Mouse (Mus musculus) midbrain, postnatal 0 days (tissue): ENCODE measurements around the gene Top3a. TPM values are rescaled to one million over a fixed set of nuclear protein-coding genes. Genes with fewer than 3 reads are reported as not detected.

Source experiments
- ATAC-seq: fragments of 200-750 bp; cut with Nextera tagmentation; 2 replicates; pipeline ENCODE4 v1.8.0; 2017; ENCODE audit warnings: moderate number of reproducible peaks, mild to moderate bottlenecking, moderate TSS enrichment, moderate library complexity; ENCODE audit not compliant: low FRiP score
- DNase-seq: peaks from one replicate; pipeline ENCODE4 v3.0.0-alpha.2; 2015; ENCODE audit warnings: low spot score
- H3K27ac ChIP-seq: fragments of 300-500 bp; sonication (generic); 2 replicates; pipeline ENCODE4 v1.5.1; 2014; ENCODE audit warnings: low read depth, mild to moderate bottlenecking, low read length, mixed read lengths
- H3K27me3 ChIP-seq: fragments of 300-500 bp; sonication (generic); 2 replicates; pipeline ENCODE4 v1.6.1; 2014; ENCODE audit warnings: low read length, control low read depth, mixed read lengths; ENCODE audit not compliant: insufficient read depth
- H3K36me3 ChIP-seq: fragments of 300-500 bp; sonication (generic); 2 replicates; pipeline ENCODE4 v1.6.1; 2014; ENCODE audit warnings: low read length, control low read depth, mixed read lengths; ENCODE audit not compliant: insufficient read depth
- H3K4me1 ChIP-seq: fragments of 300-500 bp; sonication (generic); 2 replicates; pipeline ENCODE4 v1.6.1; 2014; ENCODE audit warnings: mild to moderate bottlenecking, control low read depth, antibody characterized with exemption, low read length, mixed read lengths; ENCODE audit not compliant: insufficient read depth
- H3K4me2 ChIP-seq: fragments of 300-500 bp; sonication (generic); 2 replicates; pipeline ENCODE4 v1.6.1; 2014; ENCODE audit warnings: low read depth, mild to moderate bottlenecking, low read length, mixed read lengths; ENCODE audit not compliant: poor library complexity, severe bottlenecking
- H3K4me3 ChIP-seq: fragments of 300-500 bp; sonication (generic); 2 replicates; pipeline ENCODE4 v1.5.1; 2014; ENCODE audit warnings: low read depth, mild to moderate bottlenecking, low read length, moderate library complexity
- H3K9ac ChIP-seq: fragments of 300-500 bp; sonication (generic); replicated peaks from 2 replicates; pipeline ENCODE4 v1.6.1; 2014; ENCODE audit warnings: mild to moderate bottlenecking, low read length, moderate library complexity, mixed read lengths; ENCODE audit not compliant: poor library complexity, severe bottlenecking
- H3K9me3 ChIP-seq: fragments of 300-500 bp; sonication (generic); 2 replicates; pipeline ENCODE4 v1.6.1; 2016; ENCODE audit warnings: low read length, control low read depth
- CTCF ChIP-seq: IDR thresholded peaks from 2 replicates; pipeline ENCODE4 v1.5.1; 2016; ENCODE audit warnings: antibody characterized with exemption, mild to moderate bottlenecking
- WGBS: fragments of 180-500 bp; shearing (Covaris S2); extraction: QIAGEN DNeasy Blood & Tissue Kit; methylation state at CpG from one replicate; pipeline ENCODE4 v1.1.7; 2014; 5-methylcytosine and 5-hydroxymethylcytosine counted together
- polyA plus RNA-seq: library from polyadenylated mRNA; unstranded; fragments of >200 nt; fragmentation: Nextera tagmentation; extraction: Ambion mirVana; gene quantifications from 2 replicates; pipeline ENCODE4 v1.2.1, GENCODE M21; 2015
- total RNA-seq: library from RNA; depleted of rRNA; stranded (reverse); fragments of >200 nt; gene quantifications from 2 replicates; pipeline ENCODE4 v1.2.3, GENCODE M21; 2014

Gene Top3a
- total and polyA plus RNA-seq, 2 experiments from 2014 or later: 4.1 to 10.9 TPM

DNA sequence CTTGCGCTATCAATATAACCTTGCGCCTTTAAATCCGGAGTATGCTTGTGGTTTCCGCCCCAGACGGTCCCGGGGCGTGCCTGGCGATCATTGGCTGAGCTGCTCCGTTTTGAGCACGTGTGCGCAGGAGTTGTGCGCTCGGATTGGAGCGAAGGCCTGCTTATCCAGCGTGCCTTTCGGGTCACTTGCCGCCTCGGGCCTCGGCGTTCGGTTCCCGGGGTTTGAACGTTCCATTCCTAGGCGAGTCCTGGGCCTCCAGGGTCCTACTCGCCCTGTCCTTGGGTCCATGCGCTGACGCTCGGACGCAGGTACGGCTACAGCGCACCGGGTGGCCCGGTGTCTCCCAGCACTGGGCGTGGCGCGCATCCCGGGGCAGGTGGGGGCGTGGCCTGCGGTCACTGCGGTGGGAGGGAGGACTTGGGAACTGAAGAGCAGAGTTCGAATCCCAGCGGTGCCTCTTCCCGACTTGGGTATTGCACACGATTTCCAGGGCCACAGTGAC lies 48.9 kb downstream of the Top3a start, which contains the start of gene Mief2:
TSS of gene Mief2 (plus strand) at position 139 of the 502 bp plus-strand sequence.
- WGBS: under 1% methylated on average over 44 of the region's 44 CpGs
- no peak for TF ChIP-seq CTCF
- peaks cover 14% of the 10 kb centered on the region for H3K4me1 ChIP-seq
- ATAC-seq: peak; percentile 93
- H3K27ac ChIP-seq: peak within 1 kb of the TSS; percentile 90
- H3K4me2 ChIP-seq: peak within 1 kb of the TSS; percentile 74
- peak within 1 kb of the TSS; percentile 90 for H3K9ac ChIP-seq
- peaks cover 40% of the 10 kb centered on the region for H3K36me3 ChIP-seq
- no peaks in the 10 kb centered on the region for H3K9me3 ChIP-seq
- peak; percentile 98 for DNase-seq
- no peaks in the 10 kb centered on the region for H3K27me3 ChIP-seq
- H3K4me3 ChIP-seq: peak within 1 kb of the TSS; percentile 89

DNA sequence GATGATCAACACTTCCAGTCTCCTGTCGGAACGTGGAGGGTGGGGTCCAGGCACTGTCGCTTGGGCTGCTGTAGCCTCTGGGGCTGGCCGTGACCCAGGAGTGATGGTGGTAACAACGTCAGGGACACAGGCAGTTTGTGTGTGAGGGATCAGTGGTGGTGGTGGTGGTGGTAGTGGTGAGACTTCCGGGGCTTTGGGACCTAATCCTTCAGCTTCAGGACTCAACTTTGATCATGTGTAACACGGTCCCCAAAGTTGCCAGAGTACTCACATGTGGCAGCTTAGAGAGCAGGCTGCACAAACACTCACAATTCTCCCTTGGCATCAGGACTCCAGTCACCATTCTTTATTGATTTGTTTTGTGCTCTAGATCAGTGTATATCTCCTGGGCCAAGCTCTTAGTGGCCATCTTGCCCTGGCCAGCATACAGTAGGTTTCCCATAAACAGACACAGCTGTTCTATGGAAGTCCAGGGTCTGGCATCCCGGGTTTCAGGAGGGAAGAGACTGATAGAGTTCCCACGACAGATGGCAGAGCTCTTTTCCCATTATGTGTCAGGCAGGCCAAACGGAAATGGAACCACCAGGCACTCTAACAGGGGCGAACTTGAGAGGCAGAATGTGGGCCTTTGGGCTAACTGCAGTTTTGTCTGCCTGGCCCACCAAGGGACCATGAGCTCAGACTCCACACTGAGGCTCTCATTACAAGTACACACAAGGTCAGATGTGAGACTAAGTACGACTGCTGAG lies 49.6 kb downstream of the Top3a start:
- no peak for TF ChIP-seq CTCF
- H3K4me3 ChIP-seq: peak overlapping the region; percentile 89
- DNase-seq: peak; percentile 10
- H3K4me1 ChIP-seq: peaks cover 14% of the 10 kb centered on the region
- H3K4me2 ChIP-seq: peak overlapping the region; percentile 74
- no peaks in the 10 kb centered on the region for H3K9me3 ChIP-seq
- peaks cover 41% of the 10 kb centered on the region for H3K36me3 ChIP-seq
- ATAC-seq: peak; percentile 29; the same call in 1 of the 2 replicates
- 3% methylated on average over 12 of the region's 12 CpGs for WGBS
- peak overlapping the region; percentile 90 for H3K9ac ChIP-seq
- no peaks in the 10 kb centered on the region for H3K27me3 ChIP-seq
- H3K27ac ChIP-seq: peak overlapping the region; percentile 90

GRCm38 (mm10) chr11:60726601-60727391 lies 50.4 kb downstream of the Top3a start, which contains the start of gene Flii:
Gene Flii (minus strand): TSS chr11:60727263.
- DNase-seq (peak; percentile 73), ATAC-seq (peak; percentile 31)
- Histone ChIP-seq H3K4me2 (peak within 1 kb of the TSS; percentile 74), H3K9ac (peak within 1 kb of the TSS; percentile 90), H3K27me3 (no peaks in the 10 kb centered on the region), H3K9me3 (no peaks in the 10 kb centered on the region), H3K27ac (peak within 1 kb of the TSS; percentile 90), H3K4me1 (peaks cover 14% of the 10 kb centered on the region), H3K36me3 (peaks cover 46% of the 10 kb centered on the region), H3K4me3 (peak within 1 kb of the TSS; percentile 89)
- WGBS: under 1% methylated on average over 44 of the region's 71 CpGs
- peak; percentile 69 for TF ChIP-seq CTCF

- no peak overlapping the region for H3K4me3 ChIP-seq
- no peaks in the 10 kb centered on the region for H3K4me1 ChIP-seq
- no peak overlapping the region for H3K4me2 ChIP-seq
- H3K36me3 ChIP-seq: peaks cover 86% of the 10 kb centered on the region
- DNase-seq (no peak), ATAC-seq (no peak)
- H3K27me3 ChIP-seq: no peaks in the 10 kb centered on the region
- TF ChIP-seq CTCF: no peak
- H3K27ac ChIP-seq: no peak overlapping the region
- H3K9me3 ChIP-seq: no peaks in the 10 kb centered on the region
- WGBS: 89% methylated on average over 5 of the region's 5 CpGs
- H3K9ac ChIP-seq: no peak overlapping the region
Observed at GRCm38 (mm10) chr11:60719263-60719662, 57.9 kb downstream of the Top3a start.

- peaks cover 89% of the 10 kb centered on the region for H3K36me3 ChIP-seq
- ATAC-seq: no peak
Observed at GRCm38 (mm10) chr11:60715833-60716232, 61.3 kb downstream of the Top3a start.

More at GRCm38 (mm10) chr11:60715833-60716232, 61.3 kb downstream of the Top3a start:
- Histone ChIP-seq H3K9ac (no peak overlapping the region), H3K9me3 (no peaks in the 10 kb centered on the region), H3K4me2 (no peak overlapping the region), H3K4me1 (no peaks in the 10 kb centered on the region), H3K27me3 (no peaks in the 10 kb centered on the region), H3K27ac (no peak overlapping the region), H3K4me3 (no peak overlapping the region)
- no peak for TF ChIP-seq CTCF
- no peak for DNase-seq
- 84% methylated on average over 5 of the region's 5 CpGs for WGBS
